Mouse (Mus musculus) small intestine, adult 2 months (tissue): ENCODE measurements around the gene Lrrc8a. TPM values are rescaled to one million over a fixed set of nuclear protein-coding genes. Genes with fewer than 3 reads are reported as not detected.
A peak's percentile ranks its signal among the peaks of the same experiment; 100 is the strongest.

ENCODE experiments used
- H3K27ac ChIP-seq: fragments of 200-500 bp; 2 replicates; pipeline ENCODE4 v1.5.1; 2012; ENCODE audit warnings: low read depth, low read length, control low read depth, inconsistent platforms; ENCODE audit not compliant: insufficient read depth
- H3K27me3 ChIP-seq: fragments of 200-500 bp; 2 replicates; pipeline ENCODE4 v1.6.1; 2012; ENCODE audit warnings: mild to moderate bottlenecking, moderate library complexity, low read length, inconsistent platforms; ENCODE audit not compliant: control insufficient read depth, insufficient read depth
- H3K36me3 ChIP-seq: fragments of 200-500 bp; 2 replicates; pipeline ENCODE4 v1.6.1; 2012; ENCODE audit warnings: mild to moderate bottlenecking, low read length, control low read depth, inconsistent platforms; ENCODE audit not compliant: control insufficient read depth, insufficient read depth
- H3K4me1 ChIP-seq: fragments of 200-500 bp; 2 replicates; pipeline ENCODE4 v1.6.1; 2012; ENCODE audit warnings: low read length, inconsistent platforms, mixed read lengths; ENCODE audit not compliant: control insufficient read depth, insufficient read depth, insufficient read length
- H3K4me3 ChIP-seq: fragments of 200-500 bp; 2 replicates; pipeline ENCODE4 v1.5.1; 2012; ENCODE audit warnings: low read depth, mild to moderate bottlenecking, control low read depth, inconsistent platforms, low read length, moderate library complexity
- CTCF ChIP-seq: fragments of 200-500 bp; IDR thresholded peaks from 2 replicates; pipeline ENCODE4 v1.5.1; 2012; ENCODE audit warnings: low read depth, mild to moderate bottlenecking, control low read depth, inconsistent platforms, low read length, moderate library complexity, mixed read lengths; ENCODE audit not compliant: insufficient replicate concordance, insufficient read length; ENCODE audit errors: extremely low read depth
- POLR2A ChIP-seq: fragments of 200-500 bp; IDR thresholded peaks from 2 replicates; pipeline ENCODE4 v1.6.1; 2012; ENCODE audit warnings: low read depth, mild to moderate bottlenecking, control low read depth, inconsistent platforms, low read length, moderate library complexity
- WGBS: fragments of 180-500 bp; shearing (Covaris S2); methylation state at CpG from one replicate; pipeline ENCODE4 v1.1.7; 2018; 5-methylcytosine and 5-hydroxymethylcytosine counted together
- polyA plus RNA-seq: library from polyadenylated mRNA; depleted of rRNA; stranded (reverse); fragments of >200 nt; gene quantifications from 2 replicates; pipeline ENCODE4 v1.2.3, GENCODE M21; 2012

The Lrrc8a gene
- polyA plus RNA-seq, 1 experiment, result 27.4 TPM

DNA sequence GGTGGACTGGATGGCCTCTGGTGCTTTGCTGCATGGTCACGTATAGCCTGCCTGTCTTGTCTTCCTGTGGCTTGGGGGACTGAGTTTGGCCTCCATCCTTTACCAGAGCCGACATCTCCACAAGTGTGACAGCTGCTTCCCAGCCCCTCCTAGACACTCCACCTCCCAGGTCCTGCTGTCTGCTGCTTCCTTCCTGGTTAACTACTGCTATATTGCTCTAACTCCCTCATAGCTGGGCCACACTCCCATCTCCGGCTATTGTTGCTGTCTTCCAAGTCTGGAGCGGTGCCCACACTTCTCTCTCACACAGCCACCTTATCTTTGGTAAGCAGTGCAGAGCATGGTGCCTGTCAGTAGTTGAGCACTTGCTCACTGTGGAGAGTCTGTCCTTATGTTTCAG lies 2.3 kb downstream of the Lrrc8a start:
- TF ChIP-seq CTCF (no peak), POLR2A (no peak; the same call in 1 of the 2 replicates)
- WGBS, result 30% methylated on average over 4 of the region's 4 CpGs
- H3K4me3 ChIP-seq, result 0 out of 2 replicates have a peak overlapping the region, but pooled peaks have one; percentile 10

DNA sequence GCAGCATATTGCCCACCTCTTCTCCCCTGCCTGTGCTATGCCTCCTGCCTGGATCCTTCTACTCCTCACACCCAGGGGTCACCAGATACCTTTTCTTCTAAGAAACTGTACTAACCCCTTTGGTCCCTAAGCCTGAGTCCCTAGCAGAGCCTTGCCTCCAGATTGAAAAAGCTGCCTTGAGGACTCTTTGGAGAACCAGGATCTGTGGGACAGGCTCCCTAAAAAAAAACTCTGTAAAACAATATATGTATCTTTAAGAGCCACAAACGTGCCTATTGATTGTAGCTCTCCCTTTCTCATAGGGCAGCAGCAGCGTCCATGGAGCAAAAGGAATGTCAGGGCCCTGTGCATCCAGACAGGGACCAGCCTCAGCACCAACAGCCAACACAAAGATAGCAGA lies 2.8 kb downstream of the Lrrc8a start, which contains the start of gene Gm28035:
TSS of gene Gm28035 (plus strand) at position 301 of the 400 bp plus-strand sequence.
- WGBS, result 59% methylated on average over 2 of the region's 2 CpGs
- Histone ChIP-seq H3K4me1 (peaks cover 28% of the 10 kb centered on the region), H3K4me3 (0 out of 2 replicates have a peak within 1 kb of the TSS, but pooled peaks have one; percentile 10), H3K36me3 (peaks cover 24% of the 10 kb centered on the region), H3K27me3 (no peaks in the 10 kb centered on the region), H3K27ac (peak within 1 kb of the TSS; percentile 91)
- TF ChIP-seq CTCF (no peak), POLR2A (no peak)

More for the DNA sequence above, 2.3 kb downstream of the Lrrc8a start:
- H3K36me3 ChIP-seq, result peaks cover 24% of the 10 kb centered on the region
- no peaks in the 10 kb centered on the region for H3K27me3 ChIP-seq
- peaks cover 25% of the 10 kb centered on the region for H3K4me1 ChIP-seq
- peak overlapping the region; percentile 91 for H3K27ac ChIP-seq

DNA sequence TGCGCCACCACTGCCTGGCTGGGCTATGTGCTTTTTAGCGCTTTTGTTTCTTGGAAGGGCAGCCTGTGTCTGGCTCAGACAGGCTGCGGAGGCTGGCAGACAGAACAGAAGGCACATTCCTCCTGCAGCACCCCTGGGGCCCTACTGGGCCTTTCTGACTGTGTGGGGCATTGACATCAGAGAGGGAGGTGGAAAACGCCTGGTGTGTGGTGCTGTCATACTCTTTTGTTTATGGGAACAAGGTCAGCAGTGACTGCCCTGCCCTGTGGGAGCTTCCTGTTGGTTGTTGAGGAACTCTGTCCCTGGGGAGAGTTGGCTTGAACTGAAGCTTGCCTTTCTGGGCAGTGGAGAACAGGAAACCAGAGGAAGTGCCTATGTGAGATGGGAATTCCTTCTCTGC lies 5.0 kb downstream of the Lrrc8a start:
- Histone ChIP-seq H3K4me3 (no peak overlapping the region), H3K4me1 (peaks cover 33% of the 10 kb centered on the region), H3K36me3 (peaks cover 25% of the 10 kb centered on the region), H3K27ac (peak overlapping the region; percentile 71), H3K27me3 (no peaks in the 10 kb centered on the region)
- TF ChIP-seq POLR2A (no peak), CTCF (no peak)
- WGBS, result 60% methylated on average over 4 of the region's 4 CpGs

DNA sequence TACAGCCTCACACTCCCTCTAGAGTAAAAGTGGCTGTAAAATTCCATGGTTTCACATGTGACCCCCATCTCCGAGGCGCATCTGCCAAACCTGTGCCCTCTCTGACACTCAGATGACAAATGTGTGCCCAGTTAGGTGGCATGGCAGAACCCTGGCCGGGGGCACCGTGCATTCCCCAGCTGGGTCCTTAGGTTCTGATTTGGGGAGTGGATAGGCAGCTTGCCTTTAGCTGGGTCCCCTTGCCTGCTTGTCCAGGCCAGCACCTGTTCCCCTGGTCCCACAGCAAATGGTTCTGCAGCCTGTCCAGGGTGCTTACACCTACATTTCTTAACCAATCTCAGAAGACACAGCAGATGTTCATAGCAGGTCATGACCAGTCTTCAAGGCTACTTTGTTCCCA lies 5.9 kb downstream of the Lrrc8a start:
- Histone ChIP-seq H3K4me1 (peaks cover 35% of the 10 kb centered on the region), H3K36me3 (peaks cover 27% of the 10 kb centered on the region), H3K4me3 (no peak overlapping the region), H3K27me3 (no peaks in the 10 kb centered on the region), H3K27ac (peak overlapping the region; percentile 6; the same call in 1 of the 2 replicates)
- TF ChIP-seq CTCF, result no peak
- no peak for TF ChIP-seq POLR2A
- 90% methylated on average over 4 of the region's 4 CpGs for WGBS

GRCm38 (mm10) chr2:30244595-30245178 lies 7.2 kb downstream of the Lrrc8a start:
- Histone ChIP-seq H3K4me3 (no peak overlapping the region), H3K27ac (peak overlapping the region; percentile 57), H3K27me3 (no peaks in the 10 kb centered on the region), H3K4me1 (peaks cover 34% of the 10 kb centered on the region), H3K36me3 (peaks cover 33% of the 10 kb centered on the region)
- WGBS, result 28% methylated on average over 7 of the region's 7 CpGs
- TF ChIP-seq POLR2A, result no peak
- TF ChIP-seq CTCF, result no peak

DNA sequence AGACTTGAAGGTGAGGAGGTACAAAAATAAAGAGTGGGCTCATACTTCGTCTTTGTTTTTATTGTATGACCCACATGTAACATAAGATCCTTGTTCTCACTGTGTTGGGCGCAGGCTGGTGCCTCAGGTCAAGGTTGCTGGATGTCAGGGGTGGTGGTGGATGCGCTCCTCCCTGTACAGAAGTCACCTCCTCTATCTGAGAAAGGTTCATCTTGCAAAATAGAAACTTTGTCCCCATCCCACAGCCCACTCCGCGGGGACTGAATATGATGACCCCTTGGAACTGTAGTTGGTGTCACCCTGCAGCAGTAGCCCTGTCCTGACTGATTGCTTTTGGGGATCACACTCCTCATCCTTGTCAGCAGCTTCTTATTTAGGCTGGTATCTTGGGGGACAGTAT lies 9.5 kb downstream of the Lrrc8a start:
- WGBS, result 94% methylated on average over 5 of the region's 5 CpGs
- no peak overlapping the region for H3K27ac ChIP-seq
- H3K4me1 ChIP-seq, result peaks cover 43% of the 10 kb centered on the region
- H3K27me3 ChIP-seq, result no peaks in the 10 kb centered on the region
- TF ChIP-seq POLR2A (no peak), CTCF (no peak)
- H3K36me3 ChIP-seq, result peaks cover 18% of the 10 kb centered on the region
- H3K4me3 ChIP-seq, result no peak overlapping the region

DNA sequence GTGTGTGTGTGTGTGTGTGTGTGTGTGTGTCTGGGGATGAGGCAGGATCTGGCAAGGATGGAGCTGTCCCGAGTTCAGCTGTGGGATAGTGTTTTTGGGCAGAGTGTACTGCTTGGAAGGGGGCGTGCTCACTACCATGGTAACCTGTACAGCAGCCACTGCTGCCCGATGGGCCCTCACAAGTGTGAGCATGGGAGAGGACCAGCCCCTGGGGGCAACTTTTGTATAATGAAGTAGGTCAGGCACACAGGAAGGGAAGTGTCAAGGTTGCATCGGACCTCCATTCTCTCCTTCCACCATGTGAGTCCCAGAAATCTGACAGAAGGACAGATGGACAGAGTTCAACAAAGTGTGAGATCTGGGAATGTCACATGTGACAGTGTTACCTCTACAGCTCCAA lies 10.2 kb downstream of the Lrrc8a start:
- peaks cover 48% of the 10 kb centered on the region for H3K4me1 ChIP-seq
- no peak for TF ChIP-seq CTCF
- no peak for TF ChIP-seq POLR2A
- WGBS, result 65% methylated on average over 4 of the region's 4 CpGs
- H3K36me3 ChIP-seq, result peaks cover 16% of the 10 kb centered on the region
- H3K27ac ChIP-seq, result no peak overlapping the region
- no peaks in the 10 kb centered on the region for H3K27me3 ChIP-seq
- H3K4me3 ChIP-seq, result no peak overlapping the region
